Mouse (Mus musculus) yolk sac, embryonic 10.5 days (tissue): ENCODE measurements around the gene Atxn1.

Source experiments
- DNase-seq: peaks from one replicate; pipeline ENCODE4 v3.0.0-alpha.2; 2017; ENCODE audit warnings: low spot score

Atxn1 gene

GRCm38 (mm10) chr13:45577366-45577765 lies 387.4 kb downstream of the Atxn1 start:
- no peak for DNase-seq

- DNase-seq = no peak
These were observed 388.6 kb downstream of the Atxn1 start for GRCm38 (mm10) chr13:45576185-45576584.

- no peak for DNase-seq
These were observed 392.0 kb downstream of the Atxn1 start for GRCm38 (mm10) chr13:45572768-45573167.

- DNase-seq = peak; percentile 71
These were observed 393.0 kb downstream of the Atxn1 start for GRCm38 (mm10) chr13:45571795-45572262.

- no peak for DNase-seq
These were observed 394.9 kb downstream of the Atxn1 start for GRCm38 (mm10) chr13:45569932-45570331.

- DNase-seq = no peak
These were observed 399.9 kb downstream of the Atxn1 start for GRCm38 (mm10) chr13:45564946-45565345.

- DNase-seq = no peak
These were observed 402.8 kb downstream of the Atxn1 start for GRCm38 (mm10) chr13:45562011-45562410.

GRCm38 (mm10) chr13:45560543-45560942 lies 404.3 kb downstream of the Atxn1 start:
- peak; percentile 19 for DNase-seq

- no peak for DNase-seq
These were observed 405.6 kb downstream of the Atxn1 start for GRCm38 (mm10) chr13:45559258-45559657.

GRCm38 (mm10) chr13:45558367-45558766 lies 406.4 kb downstream of the Atxn1 start:
- no peak for DNase-seq

GRCm38 (mm10) chr13:45553674-45554073 lies 411.1 kb downstream of the Atxn1 start:
- peak; percentile 33 for DNase-seq

GRCm38 (mm10) chr13:45547549-45547948 lies 417.3 kb downstream of the Atxn1 start:
- no peak for DNase-seq

- no peak for DNase-seq
These were observed 417.9 kb downstream of the Atxn1 start for GRCm38 (mm10) chr13:45546946-45547345.

- peak; percentile 45 for DNase-seq
These were observed 418.8 kb downstream of the Atxn1 start for GRCm38 (mm10) chr13:45545974-45546373.

GRCm38 (mm10) chr13:45539205-45539568 lies 425.6 kb downstream of the Atxn1 start:
- DNase-seq = peak; percentile 66

GRCm38 (mm10) chr13:45538532-45539204 lies 426.1 kb downstream of the Atxn1 start:
- DNase-seq = no peak

GRCm38 (mm10) chr13:45538091-45538490 lies 426.7 kb downstream of the Atxn1 start:
- no peak for DNase-seq

GRCm38 (mm10) chr13:45537110-45537509 lies 427.7 kb downstream of the Atxn1 start:
- no peak for DNase-seq

- DNase-seq = no peak
These were observed 428.9 kb downstream of the Atxn1 start for GRCm38 (mm10) chr13:45535731-45536453.

- peak; percentile 38 for DNase-seq
These were observed 434.1 kb downstream of the Atxn1 start for GRCm38 (mm10) chr13:45530754-45531153.

GRCm38 (mm10) chr13:45528787-45529186 lies 436.0 kb downstream of the Atxn1 start:
- no peak for DNase-seq

GRCm38 (mm10) chr13:45527232-45527964 lies 437.4 kb downstream of the Atxn1 start:
- DNase-seq = no peak

GRCm38 (mm10) chr13:45526230-45526629 lies 438.6 kb downstream of the Atxn1 start:
- no peak for DNase-seq
